Mouse (Mus musculus) testis, adult 2 months (tissue): ENCODE results near the gene Fzr1. TPM values are rescaled to one million over a fixed set of nuclear protein-coding genes. Genes with fewer than 3 reads are reported as not detected.

Experiments
- H3K27ac ChIP-seq: fragments of 200-500 bp; 2 replicates; pipeline ENCODE4 v1.5.1; 2012; ENCODE audit warnings: low read depth, low read length; ENCODE audit not compliant: control insufficient read depth, insufficient read depth
- H3K27me3 ChIP-seq: fragments of 200-500 bp; 2 replicates; pipeline ENCODE4 v1.6.1; 2012; ENCODE audit warnings: mild to moderate bottlenecking, low read length, moderate library complexity; ENCODE audit not compliant: control insufficient read depth, insufficient read depth
- H3K36me3 ChIP-seq: fragments of 200-500 bp; 2 replicates; pipeline ENCODE4 v1.6.1; 2012; ENCODE audit warnings: mild to moderate bottlenecking, low read length; ENCODE audit not compliant: control insufficient read depth, insufficient read depth
- H3K4me1 ChIP-seq: fragments of 200-500 bp; 2 replicates; pipeline ENCODE4 v1.6.1; 2012; ENCODE audit warnings: low read length; ENCODE audit not compliant: control insufficient read depth, insufficient read depth
- H3K4me3 ChIP-seq: fragments of 200-500 bp; 2 replicates; pipeline ENCODE4 v1.5.1; 2012; ENCODE audit warnings: low read depth, mild to moderate bottlenecking, low read length, moderate library complexity, mixed read lengths; ENCODE audit not compliant: control insufficient read depth
- CTCF ChIP-seq: fragments of 200-500 bp; IDR thresholded peaks from 2 replicates; pipeline ENCODE4 v1.5.1; 2012; ENCODE audit warnings: low read depth, mild to moderate bottlenecking, inconsistent platforms, low read length, moderate library complexity; ENCODE audit not compliant: control insufficient read depth, insufficient read depth, insufficient replicate concordance
- POLR2A ChIP-seq: fragments of 200-500 bp; IDR thresholded peaks from 2 replicates; pipeline ENCODE4 v1.6.1; 2012; ENCODE audit warnings: low read depth, mild to moderate bottlenecking, inconsistent platforms, low read length, moderate library complexity; ENCODE audit not compliant: control insufficient read depth
- polyA plus RNA-seq: library from polyadenylated mRNA; depleted of rRNA; stranded (reverse); fragments of >200 nt; gene quantifications from 2 replicates; pipeline ENCODE4 v1.2.3, GENCODE M21; 2012

Fzr1 gene
- polyA plus RNA-seq, 1 experiment = 161 TPM

DNA sequence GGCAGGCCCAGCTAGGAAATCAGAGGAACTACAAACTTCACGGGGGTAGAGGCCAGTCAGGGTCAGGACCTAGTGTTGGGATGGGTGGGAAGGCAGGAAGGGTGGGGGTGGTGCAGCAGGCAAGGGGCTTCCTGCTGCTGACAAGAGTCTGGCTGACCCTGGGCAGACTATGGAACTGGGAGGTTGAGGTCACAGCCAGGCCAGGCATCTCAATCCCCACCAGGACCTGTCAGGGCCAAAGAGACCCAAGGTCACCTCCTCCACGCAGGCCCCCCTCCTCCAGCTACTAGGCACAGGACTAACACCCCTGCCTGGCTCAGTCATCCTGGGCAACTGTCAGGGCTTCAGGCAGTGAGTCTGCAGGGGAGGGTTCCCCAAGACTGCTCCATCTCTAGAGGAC, 50.4 kb downstream of the Fzr1 start:
- Histone ChIP-seq H3K27me3 (no peaks in the 10 kb centered on the region), H3K36me3 (no peaks in the 10 kb centered on the region; the same call in 1 of the 2 replicates), H3K4me3 (no peak overlapping the region), H3K4me1 (peaks cover 7% of the 10 kb centered on the region), H3K27ac (no peak overlapping the region)
- TF ChIP-seq POLR2A (no peak), CTCF (no peak)

DNA sequence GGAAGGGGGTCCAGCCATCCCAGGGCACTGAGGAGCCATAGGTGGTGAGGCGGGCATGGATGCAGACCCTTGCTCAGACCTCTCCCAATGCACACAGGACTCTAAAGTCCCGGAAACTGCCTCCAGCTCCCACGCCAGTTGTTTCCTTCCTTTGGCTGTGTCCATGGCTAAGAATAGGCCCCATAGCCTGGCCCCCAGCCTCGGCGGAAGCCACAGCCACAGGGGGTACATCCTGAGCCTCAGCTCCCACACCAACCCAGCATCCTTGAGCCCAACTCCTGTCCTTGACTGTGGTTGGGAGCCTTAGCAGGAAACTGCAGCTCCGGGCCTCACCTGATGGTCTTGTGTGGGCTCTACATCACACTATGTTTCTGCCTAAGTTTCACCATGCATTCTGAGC, 51.5 kb downstream of the Fzr1 start:
- Histone ChIP-seq H3K4me1 (no peaks in the 10 kb centered on the region; the same call in 1 of the 2 replicates), H3K4me3 (no peak overlapping the region), H3K27ac (no peak overlapping the region), H3K27me3 (no peaks in the 10 kb centered on the region), H3K36me3 (no peaks in the 10 kb centered on the region; the same call in 1 of the 2 replicates)
- TF ChIP-seq POLR2A (no peak), CTCF (no peak)

GRCm38 (mm10) chr10:81325781-81326180, 52.5 kb downstream of the Fzr1 start:
- H3K4me3 ChIP-seq = no peak overlapping the region
- TF ChIP-seq POLR2A = no peak
- no peak for TF ChIP-seq CTCF
- no peak overlapping the region for H3K27ac ChIP-seq
- no peaks in the 10 kb centered on the region for H3K27me3 ChIP-seq
- H3K36me3 ChIP-seq = no peaks in the 10 kb centered on the region; the same call in 1 of the 2 replicates
- no peaks in the 10 kb centered on the region; the same call in none of the 2 replicates for H3K4me1 ChIP-seq

DNA sequence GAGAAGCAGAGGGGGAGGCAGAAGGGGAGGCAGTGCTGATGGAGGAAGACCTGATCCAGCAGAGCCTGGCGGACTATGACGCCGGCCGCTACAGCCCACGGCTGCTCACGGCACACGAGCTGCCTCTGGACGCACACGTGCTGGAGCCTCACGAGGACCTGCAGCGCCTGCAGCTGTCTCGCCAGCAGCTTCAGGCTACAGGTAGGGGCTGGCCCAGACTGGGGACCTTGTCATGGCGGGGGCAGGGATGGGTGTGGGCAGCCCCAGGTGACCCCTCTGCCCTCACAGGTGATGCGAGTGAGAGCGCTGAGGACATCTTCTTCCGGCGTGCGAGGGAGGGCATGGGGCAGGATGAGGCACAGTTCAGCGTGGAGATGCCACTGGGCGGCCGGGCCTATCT, 53.1 kb downstream of the Fzr1 start:
- H3K36me3 ChIP-seq = no peaks in the 10 kb centered on the region; the same call in 1 of the 2 replicates
- no peaks in the 10 kb centered on the region for H3K27me3 ChIP-seq
- no peak overlapping the region for H3K4me3 ChIP-seq
- TF ChIP-seq POLR2A (no peak), CTCF (no peak)
- H3K27ac ChIP-seq = no peak overlapping the region
- H3K4me1 ChIP-seq = no peaks in the 10 kb centered on the region; the same call in none of the 2 replicates

DNA sequence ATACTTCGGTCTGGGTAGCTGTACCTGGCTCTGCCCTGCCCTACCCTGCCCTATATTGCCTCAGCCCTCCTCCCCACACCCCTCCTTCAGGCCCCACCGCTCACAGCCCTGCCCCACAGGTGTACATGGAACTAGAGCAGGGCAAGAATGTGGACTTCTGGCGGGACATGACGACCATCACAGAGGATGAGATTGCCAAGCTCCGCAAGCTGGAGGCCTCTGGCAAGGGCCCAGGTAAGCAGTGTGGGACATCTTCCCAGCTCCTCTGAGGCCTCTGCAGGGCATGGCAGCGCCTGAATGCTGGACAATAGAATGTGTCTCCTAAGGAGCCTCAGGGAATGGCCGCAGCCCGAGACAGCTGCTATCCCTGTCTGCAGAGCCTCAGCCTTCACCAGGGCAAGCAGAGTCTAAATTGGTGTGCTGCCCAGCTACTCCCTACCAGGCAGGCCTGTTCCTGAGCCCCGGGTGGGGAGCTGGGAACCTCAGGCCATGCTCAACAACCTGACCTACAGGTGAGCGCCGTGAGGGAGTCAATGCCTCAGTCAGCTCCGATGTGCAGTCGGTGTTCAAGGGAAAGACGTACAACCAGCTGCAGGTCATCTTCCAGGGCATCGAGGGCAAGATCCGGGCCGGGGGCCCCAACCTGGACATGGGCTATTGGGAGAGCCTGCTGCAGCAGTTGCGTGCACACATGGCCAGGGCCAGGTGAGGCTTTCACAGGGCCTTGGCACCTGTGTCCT, 54.4 kb downstream of the Fzr1 start:
- Histone ChIP-seq H3K27me3 (no peaks in the 10 kb centered on the region), H3K4me1 (peaks cover 9% of the 10 kb centered on the region), H3K36me3 (no peaks in the 10 kb centered on the region; the same call in 1 of the 2 replicates), H3K4me3 (no peak overlapping the region), H3K27ac (no peak overlapping the region)
- TF ChIP-seq POLR2A = no peak
- no peak for TF ChIP-seq CTCF

DNA sequence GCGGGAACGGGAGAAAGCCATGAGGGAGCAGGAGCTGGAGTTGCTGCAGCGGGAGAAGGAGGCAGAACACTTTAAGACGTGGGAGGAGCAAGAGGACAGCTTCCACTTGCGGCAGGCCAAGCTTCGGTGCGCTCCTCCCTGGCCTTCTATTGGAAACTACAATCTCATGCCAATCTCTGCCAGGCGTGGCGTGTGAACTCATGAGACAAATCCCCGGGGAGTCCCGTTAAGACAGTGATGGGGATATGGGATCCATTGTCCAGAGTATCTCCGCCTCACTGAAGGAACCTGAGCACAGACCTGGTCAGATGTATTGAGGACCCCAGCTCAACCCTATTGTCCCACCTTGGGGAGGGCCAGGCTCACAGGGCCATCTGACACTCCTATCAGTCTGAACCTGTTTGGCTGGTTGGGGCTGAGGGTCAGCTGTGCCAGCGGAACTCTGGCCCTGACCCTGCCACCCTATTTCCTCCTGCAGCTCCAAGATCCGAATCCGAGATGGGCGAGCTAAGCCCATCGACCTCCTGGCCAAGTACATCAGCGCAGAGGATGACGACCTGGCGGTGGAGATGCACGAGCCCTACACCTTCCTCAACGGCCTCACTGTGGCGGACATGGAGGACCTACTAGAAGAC, 55.1 kb downstream of the Fzr1 start:
- Histone ChIP-seq H3K27ac (no peak overlapping the region), H3K4me3 (no peak overlapping the region), H3K36me3 (no peaks in the 10 kb centered on the region; the same call in 1 of the 2 replicates), H3K27me3 (no peaks in the 10 kb centered on the region), H3K4me1 (peaks cover 13% of the 10 kb centered on the region)
- TF ChIP-seq CTCF (no peak), POLR2A (no peak)

- H3K4me1 ChIP-seq = peaks cover 13% of the 10 kb centered on the region
- no peak overlapping the region for H3K27ac ChIP-seq
- H3K4me3 ChIP-seq = no peak overlapping the region
- TF ChIP-seq POLR2A (no peak), CTCF (no peak)
- no peaks in the 10 kb centered on the region for H3K27me3 ChIP-seq
- H3K36me3 ChIP-seq = no peaks in the 10 kb centered on the region; the same call in 1 of the 2 replicates
Measured at GRCm38 (mm10) chr10:81322444-81322843, 55.9 kb downstream of the Fzr1 start.
